Mouse (Mus musculus) ES-Bruce4 (cell line): ENCODE data around the gene Luc7l3.

ENCODE experiments used
- CTCF ChIP-seq: IDR thresholded peaks from one replicate; pipeline ENCODE4 v1.8.1; 2011; ENCODE audit warnings: low read depth, low read length
- POLR2A ChIP-seq: IDR thresholded peaks from one replicate; pipeline ENCODE4 v1.8.1; 2011; ENCODE audit warnings: low read length; ENCODE audit not compliant: insufficient read depth

- TF ChIP-seq POLR2A (no peak), CTCF (no peak)
Measured at GRCm38 (mm10) chr11:94315308-94315707, 6.5 kb downstream of the Luc7l3 start.
